Mouse (Mus musculus) heart, postnatal 14 days (tissue): Measurements from ENCODE around the gene Shank2. TPM values are rescaled to one million over a fixed set of nuclear protein-coding genes. Genes with fewer than 3 reads are reported as not detected.

Experiments
- DNase-seq, 2 experiments: peaks; one replicate each; pipeline ENCODE4 v3.0.0; 2021 to 2022
- intact Hi-C: fragments of 180-260 bp; cut with DNase I; formaldehyde crosslinking; loops from one replicate; pipeline ENCODE4 v1.15.1; 2025
- total RNA-seq, 2 experiments: library from RNA; stranded (reverse); gene quantifications; 2 replicates each; pipeline ENCODE4 v1.2.3; 2021

Gene Shank2
- total RNA-seq, 2 experiments from 2014 or later: 0.44 to 0.65 TPM

DNA sequence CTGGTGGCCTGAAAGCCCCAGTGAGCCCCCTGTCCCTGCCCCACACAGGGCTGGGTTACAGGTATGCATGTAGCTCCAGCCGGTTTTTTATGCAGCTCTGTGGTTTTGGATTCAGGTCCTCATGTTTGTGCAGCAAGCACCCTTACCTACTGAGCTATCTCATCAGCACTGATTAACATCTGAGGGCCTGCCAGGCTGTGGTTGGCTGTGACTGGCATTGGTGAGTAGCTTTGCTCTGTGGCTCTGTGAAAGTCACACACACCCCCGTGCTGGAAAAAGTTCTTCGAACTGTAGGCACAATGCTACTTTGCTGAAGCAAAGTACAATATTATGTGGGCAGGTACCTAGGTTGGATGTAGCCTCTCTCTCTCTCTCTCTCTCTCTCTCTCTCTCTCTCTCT, 204.1 kb downstream of the Shank2 start:
- intact Hi-C loops: loop anchor here (5.0 kb wide), 1 partner anchor 109 kb away; no protein-coding TSS in a partner anchor
- no peak for DNase-seq

DNA sequence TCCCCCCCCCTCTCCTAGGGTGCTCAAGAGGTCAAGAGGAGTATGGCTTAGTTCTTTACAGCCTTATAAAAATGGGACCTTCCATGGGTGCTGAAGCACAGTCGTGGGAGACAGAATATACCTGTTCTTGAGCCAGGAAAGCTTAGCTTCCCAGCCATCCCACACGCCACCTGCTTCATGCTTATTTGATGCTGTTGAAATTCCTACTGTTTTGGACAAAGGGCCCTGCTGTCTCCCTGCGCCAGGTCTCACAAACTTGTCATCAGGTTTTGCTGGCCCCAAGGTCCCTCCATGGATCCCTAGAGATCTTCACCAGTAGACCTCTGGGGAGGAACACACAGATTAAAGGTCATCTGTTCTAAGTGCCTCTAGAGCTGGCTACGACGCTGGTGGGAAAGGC, 204.5 kb downstream of the Shank2 start:
- DNase-seq: no peak
- intact Hi-C loops: loop anchor here (5.0 kb wide), 1 partner anchor 109 kb away; no protein-coding TSS in a partner anchor

DNA sequence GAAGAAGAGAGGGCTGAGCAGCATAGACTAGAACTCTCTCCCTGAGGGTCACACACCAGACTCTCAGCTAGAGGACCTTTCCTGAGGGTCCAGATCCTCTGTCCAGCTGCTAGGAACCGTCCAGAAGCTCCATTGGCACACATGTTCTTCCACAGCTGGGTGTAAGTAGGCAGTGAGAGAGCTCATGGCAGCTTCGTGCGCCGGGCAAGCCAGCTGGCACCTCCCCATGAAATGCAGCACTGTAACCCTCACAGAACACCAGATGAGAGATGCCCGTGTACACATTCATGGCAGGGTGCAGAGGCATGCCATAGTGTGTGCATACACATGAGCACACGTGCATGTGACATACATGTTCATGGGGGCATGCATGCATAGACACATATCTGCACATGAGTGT, 205.4 kb downstream of the Shank2 start:
- DNase-seq: peak; percentile 10 to 51
- intact Hi-C loops: loop anchor here (5.0 kb wide), 1 partner anchor 110 kb away; no protein-coding TSS in a partner anchor

DNA sequence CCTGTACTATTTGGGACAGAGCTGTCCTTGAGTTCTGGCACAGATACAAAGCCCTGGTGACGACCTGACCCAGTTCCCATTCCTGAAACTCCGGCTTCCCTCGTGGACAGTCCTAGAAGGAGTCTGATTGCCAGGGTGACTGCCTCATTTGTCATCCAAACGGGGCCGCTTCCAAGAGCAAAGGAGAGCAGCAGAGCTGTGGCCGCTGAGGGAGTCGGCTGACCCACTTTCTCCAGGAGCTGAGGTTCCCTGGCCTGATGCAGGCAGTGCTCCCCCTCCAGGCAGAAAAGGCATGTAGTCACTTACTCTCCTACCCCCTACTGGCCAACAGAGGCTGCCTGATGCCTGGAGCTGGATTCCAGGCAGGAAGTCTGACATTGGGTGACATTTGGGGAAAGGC, 206.1 kb downstream of the Shank2 start:
- peak; percentile 71 to 83 for DNase-seq
- intact Hi-C loops: loop anchor here (5.0 kb wide), 1 partner anchor 111 kb away; no protein-coding TSS in a partner anchor

DNA sequence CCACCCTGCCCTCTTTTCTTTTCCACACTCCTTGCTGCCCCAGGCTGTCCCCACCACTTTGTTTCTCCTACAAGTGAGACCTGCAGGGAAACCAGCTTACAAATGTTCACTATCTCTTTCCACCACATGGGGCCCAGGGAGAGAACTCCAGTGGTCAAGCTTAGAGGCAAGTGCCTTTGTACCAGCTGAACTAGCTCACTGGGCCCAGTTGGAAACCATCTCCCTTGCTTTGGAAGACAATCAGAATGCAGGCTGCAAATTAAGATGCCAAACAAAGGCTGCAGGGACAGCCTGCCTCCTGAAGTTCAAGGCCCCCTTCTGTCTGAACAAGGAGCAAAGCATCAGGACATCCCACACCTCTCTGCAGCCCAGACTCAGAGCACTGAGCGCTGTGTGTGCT, 206.9 kb downstream of the Shank2 start:
- DNase-seq: no peak
- intact Hi-C loops: loop anchor here (5.0 kb wide), 1 partner anchor 111 kb away; no protein-coding TSS in a partner anchor

DNA sequence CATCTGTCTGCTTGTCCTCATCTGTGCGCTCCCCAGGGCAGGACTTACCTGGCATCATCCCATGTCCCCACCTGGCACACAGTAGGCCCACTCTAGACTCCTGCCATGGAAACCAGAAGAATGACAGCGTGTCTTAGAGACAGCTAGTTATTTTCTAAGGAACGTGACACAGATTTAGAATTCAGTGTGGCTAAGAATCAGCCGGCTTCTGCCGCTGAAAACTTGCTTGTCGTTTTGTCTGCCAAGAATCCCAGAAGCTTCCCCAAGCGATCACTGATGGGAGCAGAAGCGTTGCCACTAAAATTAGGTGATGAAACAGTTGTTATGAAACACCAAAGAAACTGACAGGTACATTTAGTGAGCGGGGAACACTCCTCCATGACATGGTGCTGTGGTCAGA, 208.8 kb downstream of the Shank2 start:
- no peak for DNase-seq
- intact Hi-C loops: no loop called here

DNA sequence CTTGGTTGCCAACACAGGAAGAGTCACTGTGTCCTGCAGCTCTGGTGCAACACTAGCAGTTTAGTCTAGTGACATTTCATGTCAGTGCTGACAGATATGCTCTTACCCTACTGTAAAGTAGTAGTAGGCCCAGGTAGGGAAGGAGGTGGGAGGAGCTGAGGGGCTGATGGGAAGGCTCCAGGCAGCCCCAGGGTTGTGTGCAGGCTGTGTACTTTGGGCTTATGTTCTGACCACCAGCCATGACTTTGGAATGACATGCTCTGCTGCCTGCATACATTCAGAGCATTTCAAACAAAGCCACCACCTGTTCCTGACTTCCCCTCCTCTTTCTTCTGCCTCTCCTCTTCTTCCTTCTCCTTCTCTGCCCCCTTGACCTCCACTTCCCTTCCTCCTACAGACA, 211.0 kb downstream of the Shank2 start:
- DNase-seq: no peak
- intact Hi-C loops: no loop called here

DNA sequence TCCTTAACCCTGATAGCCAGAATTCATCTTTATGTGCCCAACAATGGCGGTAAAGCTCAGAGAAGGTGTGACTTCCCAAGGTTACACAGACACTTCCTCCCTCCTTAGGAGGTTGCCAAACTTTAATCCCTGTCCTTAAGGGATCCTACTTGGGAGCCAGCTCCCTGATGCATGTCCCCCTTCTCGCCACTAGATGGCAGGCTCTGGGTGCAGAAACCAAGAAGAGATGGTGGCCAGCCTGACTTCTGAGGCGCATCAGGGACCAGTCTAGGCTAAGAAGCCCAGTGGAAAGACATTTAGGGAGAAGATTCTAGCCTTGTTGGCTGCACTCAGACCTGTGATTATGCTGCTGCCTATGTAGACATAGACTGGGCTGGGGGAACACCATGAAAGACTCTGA, 215.5 kb downstream of the Shank2 start:
- DNase-seq: peak; percentile 54 to 79
- intact Hi-C loops: loop anchor here (1.0 to 2.0 kb wide), 2 partner anchors 209 to 368 kb away; no protein-coding TSS in a partner anchor

DNA sequence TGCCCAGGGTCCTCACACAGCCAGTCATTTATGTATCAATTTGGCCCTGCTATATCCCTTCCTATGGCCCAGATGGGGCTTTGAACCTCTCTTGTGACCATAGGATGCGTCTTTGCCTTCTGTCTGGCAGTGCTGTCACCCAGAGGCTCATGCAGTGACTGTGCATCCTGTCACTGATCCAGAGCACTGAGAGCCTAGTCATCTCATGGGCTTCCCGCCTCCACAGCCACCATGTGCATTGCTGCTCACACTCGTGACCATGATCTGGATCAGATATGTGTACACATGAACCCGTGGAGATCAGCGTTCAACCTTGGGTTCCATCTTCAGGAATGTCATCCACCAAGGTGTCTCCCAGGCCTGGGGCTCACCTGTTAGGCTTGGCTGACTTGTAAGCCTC, 227.0 kb downstream of the Shank2 start:
- no peak for DNase-seq
- intact Hi-C loops: no loop called here

DNA sequence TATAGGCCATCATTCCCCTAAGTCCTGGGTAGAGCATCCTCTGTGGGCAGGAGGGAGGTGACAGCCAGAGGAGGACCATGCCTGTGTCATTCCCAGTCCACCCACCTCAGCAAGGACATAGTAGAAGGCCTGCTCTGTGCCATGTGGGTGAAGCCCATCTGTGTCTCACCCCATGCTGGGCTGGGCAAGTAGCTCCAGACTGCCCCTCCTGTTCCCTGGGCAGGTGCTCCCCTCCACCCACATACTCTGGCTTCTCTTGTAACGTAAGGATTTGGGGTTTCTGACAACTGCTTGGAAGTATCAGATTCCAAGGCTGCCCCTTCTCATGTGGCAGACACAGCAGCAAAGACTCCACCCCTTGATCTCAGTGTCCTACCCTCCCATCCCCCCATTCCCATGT, 227.7 kb downstream of the Shank2 start:
- intact Hi-C loops: no loop called here

DNA sequence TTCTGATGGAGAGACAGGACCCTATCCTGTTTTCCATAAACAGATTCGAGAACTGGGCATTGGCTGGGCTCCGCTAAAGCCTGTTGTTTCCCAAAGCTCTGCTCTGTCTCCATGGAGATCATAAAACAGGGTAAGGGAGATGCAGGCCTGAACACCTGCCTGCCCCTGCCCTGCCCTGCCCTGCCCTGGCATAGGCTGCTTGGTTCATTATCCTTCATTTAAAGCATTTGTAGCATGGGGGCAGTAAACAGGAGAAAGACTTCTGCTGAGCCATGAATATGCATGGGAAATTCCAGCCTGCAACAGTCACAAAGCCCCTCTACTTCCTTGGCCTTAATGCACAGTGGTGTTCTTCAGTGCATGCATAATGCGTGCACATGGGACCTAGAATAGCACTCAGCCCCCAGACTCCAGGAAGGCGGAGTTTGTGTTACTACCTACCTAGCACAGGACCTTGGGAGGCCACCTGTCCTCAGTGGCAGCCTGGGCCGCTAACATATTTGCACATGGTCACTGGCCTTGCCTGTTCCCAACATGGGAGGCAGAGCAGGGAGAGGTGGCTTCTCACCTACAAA, 230.5 kb downstream of the Shank2 start:
- DNase-seq: no peak
- intact Hi-C loops: no loop called here

More for the DNA sequence above, 227.7 kb downstream of the Shank2 start:
- DNase-seq: no peak

DNA sequence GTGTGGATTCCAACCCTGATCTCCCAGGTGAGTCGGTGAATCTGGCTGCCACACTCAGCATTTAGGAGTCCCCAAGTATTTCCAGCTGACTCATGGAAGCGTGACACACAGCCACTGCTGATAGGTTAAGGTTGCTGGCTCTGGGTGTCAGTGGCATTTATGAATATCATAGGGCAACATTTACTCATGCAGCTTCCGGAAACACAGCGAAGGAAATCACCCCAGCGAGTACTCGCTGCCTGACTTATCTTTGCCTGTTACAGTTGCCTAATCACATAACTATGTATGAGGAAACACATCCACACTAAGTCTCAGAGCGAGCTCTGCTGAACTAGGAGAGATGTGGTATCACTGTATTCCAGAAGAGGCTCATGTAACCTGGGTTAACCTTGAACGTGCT, 231.8 kb downstream of the Shank2 start:
- intact Hi-C loops: no loop called here
- no peak for DNase-seq

DNA sequence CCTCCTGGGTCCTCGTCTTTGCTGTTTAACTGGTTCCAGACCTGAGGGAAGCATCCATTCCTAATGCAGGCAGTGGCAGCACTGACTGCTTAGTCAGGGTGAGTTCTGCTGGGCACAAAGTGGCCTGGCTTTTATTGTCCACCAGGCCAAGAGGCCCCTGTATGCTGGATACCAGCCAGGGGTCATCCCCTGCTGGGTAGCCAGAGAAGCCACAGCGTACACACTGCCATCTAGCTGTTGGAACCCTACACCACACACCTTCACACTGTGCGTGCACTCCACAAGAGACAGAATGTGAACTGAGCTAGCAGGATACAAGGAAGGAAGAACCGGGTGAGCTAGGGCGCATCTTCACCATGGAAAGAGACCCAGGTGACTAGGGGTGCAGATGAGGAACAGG, 233.1 kb downstream of the Shank2 start:
- intact Hi-C loops: no loop called here
- DNase-seq: no peak

DNA sequence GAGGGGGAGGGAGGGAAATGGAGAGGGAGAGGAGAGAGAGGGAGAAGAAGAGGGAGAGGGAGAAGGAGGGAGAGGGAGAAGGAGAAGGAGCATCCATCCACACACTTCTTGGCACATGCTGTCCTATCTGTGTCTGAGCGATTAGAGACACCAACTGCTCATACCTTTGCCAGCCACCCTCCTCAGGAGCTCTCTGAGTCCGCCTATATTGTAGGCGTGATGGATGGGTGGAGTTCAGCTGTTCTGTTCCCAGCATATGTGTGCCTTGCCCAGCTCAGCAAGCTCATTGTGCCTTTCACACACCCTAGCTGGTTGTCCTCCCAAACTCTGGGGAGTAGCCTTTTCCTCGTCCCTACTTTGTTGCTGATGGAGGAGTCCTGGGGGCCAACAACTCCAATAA, 233.8 kb downstream of the Shank2 start:
- intact Hi-C loops: no loop called here
- DNase-seq: no peak

DNA sequence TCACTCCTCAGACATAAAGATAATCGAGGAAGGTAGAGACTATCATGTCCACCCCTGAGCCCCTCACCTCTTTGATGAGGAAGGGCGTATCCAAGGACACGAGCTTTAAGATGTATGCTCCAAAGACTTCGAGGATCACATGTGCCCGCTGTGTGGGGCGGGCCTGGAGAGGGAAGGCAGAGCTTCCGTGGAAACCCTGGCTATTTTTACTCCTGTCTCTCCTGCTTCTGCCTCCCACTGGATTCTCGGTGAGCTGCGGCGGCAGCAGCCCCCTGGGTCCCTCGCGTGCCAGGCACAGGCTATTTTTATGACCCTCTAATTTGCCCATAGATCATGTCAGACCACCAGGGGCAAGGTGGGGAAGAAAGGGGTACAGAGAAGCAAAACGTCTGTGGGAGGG, 235.1 kb downstream of the Shank2 start:
- intact Hi-C loops: no loop called here
- DNase-seq: no peak

DNA sequence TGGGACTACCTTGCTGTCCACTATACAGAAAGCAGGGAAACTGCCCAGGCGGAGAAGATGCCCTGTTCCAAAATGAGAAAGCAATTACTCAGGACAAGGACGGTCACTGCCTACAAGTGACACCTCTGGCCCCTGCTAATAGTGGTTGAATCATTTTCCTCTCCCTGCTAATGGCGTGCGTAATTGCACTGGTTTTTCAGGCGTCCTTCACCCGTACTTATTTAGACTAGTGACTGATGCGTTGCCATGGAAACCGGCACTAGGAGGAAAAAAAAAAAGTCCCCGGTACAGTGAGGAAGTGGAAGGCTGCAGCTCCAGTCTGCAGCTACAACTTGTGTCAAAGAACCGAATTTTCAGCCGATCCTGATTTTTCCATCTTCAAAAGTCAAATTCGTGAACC, 236.7 kb downstream of the Shank2 start:
- intact Hi-C loops: no loop called here
- DNase-seq: no peak

DNA sequence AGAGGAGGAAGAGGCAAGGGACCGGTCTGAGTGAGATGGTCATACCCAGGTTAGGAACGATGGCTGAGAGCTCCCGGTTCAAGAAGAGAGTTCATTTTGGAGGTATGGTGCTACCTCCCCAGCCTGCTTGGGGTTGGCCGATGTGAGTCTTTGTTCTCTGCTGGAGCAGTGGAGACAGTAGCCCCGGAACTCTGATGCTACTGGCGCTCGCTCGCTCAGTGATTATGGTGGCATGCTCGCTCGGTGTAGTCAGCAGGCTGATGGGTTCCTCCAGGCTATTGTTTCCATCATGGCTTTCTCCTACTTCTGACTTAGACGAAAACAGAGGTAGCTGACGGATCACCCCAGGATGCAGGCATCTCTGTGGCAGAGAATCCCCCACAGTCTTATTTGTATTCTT, 237.3 kb downstream of the Shank2 start:
- DNase-seq: no peak
- intact Hi-C loops: no loop called here

DNA sequence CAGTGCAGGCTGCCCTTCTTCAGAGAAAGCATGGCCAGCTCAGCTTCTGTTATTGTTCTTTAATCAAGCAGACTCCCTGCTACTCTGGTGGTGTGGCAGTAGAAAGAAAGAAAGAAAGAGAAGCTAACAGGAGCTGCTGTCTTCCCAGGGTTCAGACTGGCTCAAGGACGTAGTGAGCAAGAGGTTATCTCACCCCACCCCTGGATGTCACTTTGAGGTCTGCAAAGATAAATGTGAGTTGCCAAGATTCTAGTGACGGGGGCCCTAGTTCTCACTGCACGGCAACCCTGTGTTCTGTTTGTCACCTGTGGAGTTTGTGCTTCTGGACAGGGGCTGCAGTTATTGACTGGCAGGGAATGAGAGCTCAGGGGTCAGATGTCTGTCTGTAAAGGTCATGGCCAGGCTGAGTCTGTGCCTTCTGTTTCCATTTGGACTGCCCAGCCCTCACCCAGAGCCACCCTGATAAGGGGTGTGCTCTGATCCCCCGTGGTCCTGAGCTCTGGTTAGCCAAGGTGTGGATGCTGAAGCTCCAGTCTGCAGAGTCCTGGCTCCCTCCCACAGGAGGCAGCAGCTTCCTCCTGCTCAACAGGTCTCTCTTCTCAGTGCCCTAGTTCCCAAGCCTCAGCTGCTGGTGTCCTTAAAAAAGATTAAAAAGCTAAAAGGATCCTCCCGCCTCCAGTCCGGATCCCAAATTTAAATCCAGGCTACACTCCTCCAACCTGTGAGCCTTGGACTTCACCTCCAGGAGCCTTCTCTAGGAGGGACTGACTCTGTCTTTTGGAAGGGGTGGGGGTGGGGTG, 238.0 kb downstream of the Shank2 start:
- intact Hi-C loops: no loop called here
- DNase-seq: no peak

DNA sequence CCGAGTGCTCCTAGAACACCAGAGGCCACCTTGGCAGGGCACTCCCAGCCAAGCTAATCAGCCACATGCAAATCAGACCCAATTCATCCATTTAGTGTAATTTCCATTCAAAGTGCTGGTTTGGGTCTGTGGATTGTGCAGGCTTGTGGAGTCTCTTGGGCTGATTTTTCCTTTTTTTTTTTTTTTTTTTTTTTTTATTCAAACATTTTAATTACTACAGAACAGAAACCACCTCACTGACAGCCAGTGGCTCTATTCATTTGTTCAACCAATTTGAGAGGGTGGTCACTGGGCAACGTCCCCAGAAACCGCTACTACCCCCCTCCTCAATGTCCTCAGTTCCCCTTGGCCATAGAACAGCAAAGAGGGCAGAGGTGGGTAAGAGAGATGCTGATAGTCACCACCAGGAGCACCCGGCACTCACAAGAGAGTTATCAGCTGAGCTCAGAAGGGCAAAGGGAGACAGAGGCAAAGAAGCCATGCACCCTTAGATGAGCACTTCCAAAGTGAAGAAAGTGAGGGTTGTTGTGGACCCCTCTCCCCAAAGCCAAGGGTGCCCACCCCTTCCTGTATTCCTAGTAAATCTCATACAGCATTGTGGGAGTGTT, 239.1 kb downstream of the Shank2 start:
- DNase-seq: no peak
- intact Hi-C loops: no loop called here

DNA sequence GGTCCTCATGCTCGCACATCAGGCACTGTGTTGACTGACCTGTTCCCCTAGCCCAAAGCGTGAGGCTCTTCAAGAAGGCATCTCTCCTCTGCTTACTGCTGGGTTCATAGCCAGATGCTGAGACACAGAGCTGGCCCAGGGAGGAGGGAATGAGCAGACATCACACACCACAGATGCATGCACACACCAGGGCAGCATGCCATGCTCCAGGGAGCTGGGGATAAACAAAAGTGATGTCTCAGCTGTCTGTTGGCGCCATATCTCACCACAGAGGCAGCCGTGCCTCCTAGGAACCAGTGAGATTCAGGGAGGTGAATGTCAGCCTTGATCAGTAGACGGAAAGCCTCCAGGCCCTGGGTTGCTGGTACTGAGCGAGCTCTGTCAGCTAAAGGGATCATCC, 242.5 kb downstream of the Shank2 start:
- DNase-seq: no peak
- intact Hi-C loops: no loop called here

DNA sequence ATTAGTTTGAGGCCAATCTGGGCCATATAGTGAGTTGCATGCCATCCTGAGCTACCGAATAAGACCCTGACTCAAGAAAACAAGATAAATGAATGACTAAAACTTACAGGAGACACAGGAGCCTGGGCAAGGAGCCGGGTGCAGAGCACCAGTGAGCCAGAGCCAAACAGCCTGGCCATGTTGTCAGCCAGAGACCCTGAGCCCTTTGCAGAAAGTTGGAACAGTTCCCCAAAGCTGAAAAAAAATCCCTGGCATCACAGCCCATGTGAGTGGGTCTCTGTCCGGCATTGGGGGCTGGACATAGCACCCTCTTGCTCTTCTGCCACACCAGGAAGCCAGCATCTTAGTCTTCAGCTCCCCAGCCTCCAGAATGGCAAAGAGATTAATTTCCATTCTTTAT, 244.5 kb downstream of the Shank2 start:
- DNase-seq: no peak
- intact Hi-C loops: no loop called here
